Comparison of ENCODE assay signal across 8 mouse cellular contexts in genomic region chr1:134962053-134962803, GRCm38 (mm10). TPM values are rescaled to one million over a fixed set of nuclear protein-coding genes. Genes with fewer than 3 reads are reported as not detected.
DNase-seq lines count a peak whose midpoint lies in the region; ATAC-seq lines count a peak whose summit lies in the region.

Gene Ube2t (plus strand): TSS chr1:134962565.

- H3K4me3 ChIP-seq in hindbrain, embryonic 16.5 days (ENCODE audit: low read length): peak within 1 kb of the TSS; percentile 87
- peak within 1 kb of the TSS; percentile 78 for H3K4me3 ChIP-seq in macrophage (ENCODE audit: inconsistent target)

- ATAC-seq in hindbrain, embryonic 16.5 days: peak; percentile 100

- peak within 1 kb of the TSS; percentile 87 for H3K4me2 ChIP-seq in hindbrain, embryonic 16.5 days (ENCODE audit: low read length)

- peak; percentile 86 for DNase-seq in WW6 (ENCODE audit: low read depth, low spot score)
- peak; percentile 88 to 93 for DNase-seq in cerebellum, postnatal 4 days (ENCODE audit: low spot score in 2 of 2)
- peak; percentile 96 for DNase-seq in gastrocnemius, adult 18-20 months (ENCODE audit: low spot score)
- DNase-seq in left cerebral cortex, adult 18-20 months (ENCODE audit: low spot score in 2 of 2): peak; percentile 93 to 96
- peak; percentile 96 for DNase-seq in right cerebral cortex, adult 18-20 months
- peak; percentile 77 for DNase-seq in urinary bladder, postnatal 10 days (ENCODE audit: low spot score)

- no peaks in the 10 kb centered on the region for H3K9me3 ChIP-seq in hindbrain, embryonic 16.5 days (ENCODE audit: control insufficient read depth, low read length)

- H3K4me1 ChIP-seq in hindbrain, embryonic 16.5 days (ENCODE audit: control insufficient read depth, insufficient read depth, low read depth, low read length): peaks cover 7% of the 10 kb centered on the region

- H3K9ac ChIP-seq in hindbrain, embryonic 16.5 days (ENCODE audit: low read depth, low read length): peak within 1 kb of the TSS; percentile 72

- H3K36me3 ChIP-seq in hindbrain, embryonic 16.5 days (ENCODE audit: control insufficient read depth, insufficient read depth, low read length): no peaks in the 10 kb centered on the region
- no peaks in the 10 kb centered on the region for H3K36me3 ChIP-seq in macrophage (ENCODE audit: inconsistent target)

- H3K27me3 ChIP-seq in hindbrain, embryonic 16.5 days (replicated peaks; ENCODE audit: control insufficient read depth, insufficient read depth, low read length): no peaks in the 10 kb centered on the region

- WGBS in hindbrain, embryonic 16.5 days: 3% methylated on average over 50 of the region's 50 CpGs
- 2% methylated on average over 50 of the region's 50 CpGs for WGBS in macrophage (ENCODE audit: missing documents)

- peaks cover 31% of the 10 kb centered on the region; the same call in 1 of the 2 replicates for H3K79me2 ChIP-seq in macrophage (ENCODE audit: inconsistent target)

- no peak within 1 kb of the TSS for H3K27ac ChIP-seq in hindbrain, embryonic 16.5 days (ENCODE audit: low read depth, low read length)
- H3K27ac ChIP-seq in macrophage: peak within 1 kb of the TSS; percentile 32

RNA-seq across cellular contexts. Expression of gene Ube2t, which starts in this region (rescaled TPM):
- total RNA-seq in gastrocnemius, adult 18-20 months (2021): 1 to 10 TPM; 5.5 to 6.6 TPM
- 12.3 and 13.2 TPM in 2 replicates for polyA plus RNA-seq in hindbrain, embryonic 16.5 days (2015; fragmentation: Nextera tagmentation; extraction: Ambion mirVana)
- total RNA-seq in left cerebral cortex, adult 18-20 months (2021): 1 to 10 TPM; 1.6 to 1.8 TPM
- 10 to 100 TPM in 1 of 26 experiments, 1 to 10 TPM in 21, under 1 TPM in 3, not detected in 1; 0.12 to 10.7 (median 1.9) TPM for total RNA-seq in macrophage (2018; cell fraction: chromatin; rRNA removed)
- total RNA-seq in macrophage (2018; cell fraction: cytosol; rRNA removed): 1 to 10 TPM in 23 of 26 experiments, under 1 TPM in 3; 0.62 to 3.0 (median 1.8) TPM
- total RNA-seq in macrophage (2018; cell fraction: nucleus; rRNA removed): 1 to 10 TPM in 19 of 26 experiments, under 1 TPM in 7; 0.25 to 8.2 (median 1.6) TPM
- polyA plus RNA-seq in macrophage (2018): 1.9 to 8.8 TPM (median 2.7 TPM) in 3 replicates
